Mouse (Mus musculus) embryonic fibroblast, embryonic 13.5 days (primary cell): ENCODE measurements around the gene Fads2.

Experiments
- CTCF ChIP-seq: IDR thresholded peaks from 2 replicates; pipeline ENCODE4 v1.5.1; 2011; ENCODE audit warnings: mild to moderate bottlenecking, control low read depth, low read length, moderate library complexity, borderline replicate concordance; ENCODE audit not compliant: insufficient read depth
- POLR2A ChIP-seq: IDR thresholded peaks from 2 replicates; pipeline ENCODE4 v1.6.1; 2011; ENCODE audit warnings: low read depth, mild to moderate bottlenecking, control low read depth, low read length, moderate library complexity

DNA sequence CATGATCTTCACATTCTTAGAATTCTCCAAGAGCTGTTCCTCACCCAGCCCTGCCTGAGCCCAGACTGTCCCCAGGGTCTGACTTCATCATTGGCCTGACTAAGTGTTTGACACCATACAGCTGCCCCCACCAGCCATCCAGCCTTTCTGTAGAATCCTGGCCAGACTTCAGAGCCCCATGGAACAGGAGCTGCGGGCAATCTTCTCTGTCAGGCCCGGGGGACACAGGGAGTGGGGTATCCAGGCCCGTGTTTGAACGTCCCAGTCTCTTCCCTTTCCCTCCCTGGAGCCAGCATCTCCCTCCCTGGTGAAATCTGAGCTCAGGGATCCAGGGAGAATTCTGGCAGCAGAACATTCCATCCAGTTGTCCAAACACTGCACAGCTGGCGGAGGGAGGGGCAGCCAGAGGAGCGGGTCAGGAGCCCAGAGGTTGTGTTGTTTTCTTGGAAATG, 88.7 kb downstream of the Fads2 start:
- no peak for TF ChIP-seq CTCF
- TF ChIP-seq POLR2A = no peak
